Mouse (Mus musculus): ENCODE measurements around the gene Rbm34. TPM values are rescaled to one million over a fixed set of nuclear protein-coding genes. Genes with fewer than 3 reads are reported as not detected.
A peak's percentile ranks its signal among the peaks of the same experiment; 100 is the strongest.
"Not testable (repeated sequence)": the region's sequence is repeated elsewhere in the genome, so short reads cannot be mapped to it uniquely, and the experiment has no call there.

Rbm34 gene
- polyA plus RNA-seq, 1 experiment from 2014 or later = 32.0 TPM

DNA sequence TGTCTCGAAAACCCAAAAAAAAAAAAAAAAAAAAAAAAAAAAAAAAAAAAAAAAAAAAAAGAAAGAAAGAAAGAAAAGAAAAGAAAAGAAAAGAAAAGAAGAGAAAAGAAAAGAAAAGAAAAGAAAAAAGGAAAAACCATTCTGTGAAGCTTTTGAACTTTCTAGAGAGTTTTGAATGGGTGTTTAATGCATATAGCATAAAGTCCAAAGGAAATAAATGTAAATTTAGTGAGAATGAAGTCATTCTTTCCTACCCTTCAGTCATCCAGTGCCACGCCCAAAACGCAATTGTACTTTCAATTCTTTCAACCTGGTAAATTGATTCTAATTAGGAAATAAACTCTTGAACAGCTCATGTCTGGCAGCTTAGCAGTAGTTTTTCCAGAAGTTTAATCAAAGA lies 7.7 kb upstream of the Rbm34 start:
- H3K9me3 ChIP-seq (ENCODE audit: control insufficient read depth, low read length); H3K36me3 ChIP-seq (ENCODE audit: control insufficient read depth, insufficient read depth, low read length); H3K9ac ChIP-seq (ENCODE audit: low read length); H3K27me3 ChIP-seq (ENCODE audit: control insufficient read depth, insufficient read depth, low read length); H3K27ac ChIP-seq (ENCODE audit: low read depth, low read length); H3K4me1 ChIP-seq (ENCODE audit: control insufficient read depth, insufficient read depth, low read length); H3K4me2 ChIP-seq; DNase-seq (ENCODE audit: low spot score, missing footprints); ATAC-seq (ENCODE audit: low FRiP score); H3K4me3 ChIP-seq (ENCODE audit: low read depth, low read length): not testable (repeated sequence)
- 57% methylated on average over 2 of the region's 3 CpGs for WGBS

DNA sequence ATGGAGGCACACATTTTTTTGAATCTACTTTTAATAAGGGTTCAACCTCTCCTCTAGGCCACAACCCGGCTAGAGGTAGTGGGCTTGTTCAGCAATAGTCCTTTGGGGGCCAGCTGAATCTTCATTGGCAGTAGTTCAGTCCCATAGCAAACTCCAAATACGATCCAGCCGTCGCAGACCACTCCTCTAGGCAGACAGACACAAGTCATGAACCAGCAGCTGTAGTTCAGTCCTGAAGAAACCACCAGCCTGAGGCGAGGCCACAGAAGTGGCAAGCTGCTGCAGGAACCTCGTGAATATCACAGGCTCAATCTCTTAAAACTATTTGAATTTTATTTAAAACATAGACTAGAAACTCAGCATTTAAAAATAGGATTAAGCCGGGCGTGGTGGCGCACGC lies 7.2 kb upstream of the Rbm34 start:
- Histone ChIP-seq H3K36me3 (ENCODE audit: control insufficient read depth, insufficient read depth, low read length) (no peaks in the 10 kb centered on the region), H3K9ac (ENCODE audit: low read length) (no peak overlapping the region), H3K27me3 (ENCODE audit: control insufficient read depth, insufficient read depth, low read length) (0 out of 2 replicates have a peak, but pooled peaks cover 2% of the 10 kb centered on the region), H3K4me3 (ENCODE audit: low read depth, low read length) (no peak overlapping the region), H3K4me1 (ENCODE audit: control insufficient read depth, insufficient read depth, low read length) (no peaks in the 10 kb centered on the region), H3K27ac (ENCODE audit: low read depth, low read length) (no peak overlapping the region), H3K4me2 (no peak overlapping the region), H3K9me3 (ENCODE audit: control insufficient read depth, low read length) (no peaks in the 10 kb centered on the region)
- DNase-seq (ENCODE audit: low spot score, missing footprints) (peak; percentile 75), ATAC-seq (ENCODE audit: low FRiP score) (no peak)
- 82% methylated on average over 10 of the region's 10 CpGs for WGBS

DNA sequence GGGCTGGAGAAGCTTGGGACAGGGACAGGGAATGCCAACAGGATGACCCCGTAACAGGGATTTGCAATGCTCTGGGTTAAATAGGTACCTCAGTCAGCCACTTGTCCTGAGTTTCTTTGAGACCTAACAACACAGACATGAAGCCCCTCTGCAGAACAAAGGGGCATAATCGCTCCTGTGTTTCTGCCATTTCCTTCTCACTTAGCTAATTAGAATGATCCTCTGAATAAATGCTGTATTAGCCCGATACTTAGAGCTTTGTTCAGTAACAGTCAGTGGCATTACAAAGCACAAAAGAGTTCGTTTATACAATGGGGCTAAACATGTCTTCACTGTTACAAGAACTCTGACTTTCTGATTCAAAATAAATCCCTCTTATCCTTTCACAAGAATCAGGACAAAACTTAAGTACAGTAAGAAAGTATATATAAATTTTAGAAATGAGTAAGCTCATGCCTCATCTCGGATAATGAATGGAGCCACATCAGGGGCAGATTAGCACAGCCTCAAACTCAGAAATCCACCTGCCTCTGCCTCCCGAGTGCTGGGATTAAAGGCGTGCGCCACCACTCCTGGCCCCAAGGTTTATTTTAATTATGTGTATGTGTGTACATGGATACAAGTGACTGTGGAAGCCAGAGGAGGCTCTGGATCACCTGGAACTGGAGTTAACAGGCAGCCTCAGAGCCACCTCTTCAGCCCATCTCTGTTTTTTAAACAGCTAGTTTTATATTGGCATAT lies 5.9 kb upstream of the Rbm34 start:
- WGBS = 67% methylated on average over 8 of the region's 8 CpGs
- H3K27ac ChIP-seq (ENCODE audit: low read depth, low read length) = no peak overlapping the region
- no peak overlapping the region for H3K4me3 ChIP-seq (ENCODE audit: low read depth, low read length)
- ATAC-seq (ENCODE audit: low FRiP score) (no peak), DNase-seq (ENCODE audit: low spot score, missing footprints) (peak; percentile 54)
- H3K36me3 ChIP-seq (ENCODE audit: control insufficient read depth, insufficient read depth, low read length) = no peaks in the 10 kb centered on the region
- H3K9ac ChIP-seq (ENCODE audit: low read length) = no peak overlapping the region
- H3K4me2 ChIP-seq = no peak overlapping the region
- H3K4me1 ChIP-seq (ENCODE audit: control insufficient read depth, insufficient read depth, low read length) = no peaks in the 10 kb centered on the region
- H3K27me3 ChIP-seq (ENCODE audit: control insufficient read depth, insufficient read depth, low read length) = 0 out of 2 replicates have a peak, but pooled peaks cover 2% of the 10 kb centered on the region
- H3K9me3 ChIP-seq (ENCODE audit: control insufficient read depth, low read length) = no peaks in the 10 kb centered on the region

DNA sequence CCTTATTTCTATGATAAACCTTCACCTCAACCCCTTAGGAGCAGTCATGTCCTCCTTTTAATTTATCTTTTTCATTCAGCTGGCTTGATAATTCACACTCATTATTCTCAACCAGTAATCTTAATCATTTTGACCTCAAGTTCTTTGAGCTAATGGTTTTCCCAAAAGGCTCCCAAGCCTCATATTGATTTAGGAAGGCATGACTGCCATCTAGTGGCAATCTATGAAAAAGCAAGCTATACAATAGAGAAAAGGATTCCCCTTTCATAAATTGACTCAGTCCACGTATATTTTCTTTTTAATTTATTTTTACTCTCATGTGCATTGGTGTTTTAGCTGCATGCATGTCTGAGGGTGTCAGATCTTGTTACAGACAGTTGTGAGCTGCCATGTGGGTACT lies 4.8 kb upstream of the Rbm34 start:
- H3K36me3 ChIP-seq (ENCODE audit: control insufficient read depth, insufficient read depth, low read length) = no peaks in the 10 kb centered on the region
- DNase-seq (ENCODE audit: low spot score, missing footprints) (peak; percentile 92), ATAC-seq (ENCODE audit: low FRiP score) (no peak)
- H3K9ac ChIP-seq (ENCODE audit: low read length) = no peak overlapping the region
- H3K27me3 ChIP-seq (ENCODE audit: control insufficient read depth, insufficient read depth, low read length) = 0 out of 2 replicates have a peak, but pooled peaks cover 2% of the 10 kb centered on the region
- H3K27ac ChIP-seq (ENCODE audit: low read depth, low read length) = no peak overlapping the region
- H3K4me1 ChIP-seq (ENCODE audit: control insufficient read depth, insufficient read depth, low read length) = peaks cover 3% of the 10 kb centered on the region; the same call in 1 of the 2 replicates
- no peaks in the 10 kb centered on the region for H3K9me3 ChIP-seq (ENCODE audit: control insufficient read depth, low read length)
- 33% methylated on average over 1 of the region's 1 CpGs for WGBS
- no peak overlapping the region for H3K4me3 ChIP-seq (ENCODE audit: low read depth, low read length)
- no peak overlapping the region for H3K4me2 ChIP-seq

DNA sequence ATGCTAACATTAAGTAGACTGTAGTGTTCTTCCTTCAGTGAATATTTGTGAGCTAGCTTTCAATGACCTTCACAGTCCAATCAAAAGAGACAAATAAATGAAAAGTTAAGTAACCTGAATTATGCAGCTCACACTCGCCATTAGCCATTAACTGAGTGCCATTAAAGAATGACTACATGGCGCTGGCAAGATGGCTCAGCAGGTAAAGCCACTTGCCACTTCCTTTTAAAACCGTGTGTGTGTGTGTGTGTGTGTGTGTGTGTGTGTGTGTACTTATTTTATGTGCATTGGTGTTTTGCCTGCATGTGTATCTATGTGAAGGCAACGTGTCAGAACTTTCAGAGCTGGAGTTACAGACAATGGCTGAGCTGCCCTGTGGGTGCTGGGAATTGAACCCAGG lies 3.6 kb upstream of the Rbm34 start:
- no peak overlapping the region for H3K4me2 ChIP-seq
- ATAC-seq (ENCODE audit: low FRiP score) (no peak), DNase-seq (ENCODE audit: low spot score, missing footprints) (no peak)
- H3K27me3 ChIP-seq (ENCODE audit: control insufficient read depth, insufficient read depth, low read length) = no peaks in the 10 kb centered on the region
- no peak overlapping the region for H3K27ac ChIP-seq (ENCODE audit: low read depth, low read length)
- 85% methylated on average over 4 of the region's 4 CpGs for WGBS
- H3K4me3 ChIP-seq (ENCODE audit: low read depth, low read length) = no peak overlapping the region
- peaks cover 7% of the 10 kb centered on the region for H3K4me1 ChIP-seq (ENCODE audit: control insufficient read depth, insufficient read depth, low read length)
- no peak overlapping the region for H3K9ac ChIP-seq (ENCODE audit: low read length)
- no peaks in the 10 kb centered on the region for H3K9me3 ChIP-seq (ENCODE audit: control insufficient read depth, low read length)
- no peaks in the 10 kb centered on the region for H3K36me3 ChIP-seq (ENCODE audit: control insufficient read depth, insufficient read depth, low read length)

DNA sequence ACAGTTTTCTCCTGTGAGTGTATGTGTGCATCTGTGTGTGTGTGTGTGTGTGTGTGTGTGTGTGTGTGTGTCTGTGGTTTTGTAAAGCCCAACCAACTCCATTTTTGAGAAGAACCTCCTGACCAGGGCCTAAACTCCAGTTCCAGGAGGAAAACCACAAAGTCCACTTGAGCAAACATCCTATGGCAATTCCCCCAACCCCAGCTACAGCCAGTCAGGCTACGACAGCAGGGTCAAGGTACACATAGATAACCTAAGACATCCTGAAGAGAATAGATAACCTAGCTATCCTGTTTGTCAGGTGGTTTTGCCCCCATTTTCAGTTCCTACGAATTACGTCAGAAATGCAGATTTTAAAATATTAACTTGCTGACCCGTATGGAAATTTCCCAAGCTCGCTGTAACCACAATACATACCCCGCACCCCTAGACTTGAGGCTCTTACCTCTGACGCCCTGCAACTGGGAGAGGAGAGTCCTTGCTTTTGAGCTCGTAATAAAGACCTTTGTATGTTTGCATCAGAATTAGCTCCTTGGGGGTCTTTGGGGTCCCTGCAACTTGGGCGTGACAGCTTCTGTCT lies 2.9 kb upstream of the Rbm34 start:
- no peak for ATAC-seq (ENCODE audit: low FRiP score)
- WGBS = 78% methylated on average over 9 of the region's 9 CpGs
- H3K27ac ChIP-seq (ENCODE audit: low read depth, low read length) = no peak overlapping the region

DNA sequence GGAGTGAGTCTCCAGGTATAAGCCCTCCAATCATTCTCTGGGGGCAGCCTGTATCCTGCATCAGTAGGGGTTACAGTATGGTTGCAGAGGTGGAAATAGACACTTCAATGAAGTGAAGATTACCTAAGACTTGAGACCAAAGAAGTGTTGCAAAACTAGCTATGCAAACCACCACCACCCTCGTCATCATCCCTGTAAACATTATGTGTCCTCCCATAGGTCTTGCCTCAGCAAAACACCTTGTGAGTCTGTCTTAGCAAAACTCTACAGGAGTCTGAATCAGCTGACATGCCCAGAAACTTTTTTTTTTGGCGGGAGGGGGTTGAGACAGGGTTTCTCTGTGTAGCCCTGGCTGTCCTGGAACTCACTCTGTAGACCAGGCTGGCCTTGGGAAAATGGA lies 1.8 kb upstream of the Rbm34 start:
- peaks cover 5% of the 10 kb centered on the region; the same call in 1 of the 2 replicates for H3K36me3 ChIP-seq (ENCODE audit: control insufficient read depth, insufficient read depth, low read length)
- no peaks in the 10 kb centered on the region for H3K27me3 ChIP-seq (ENCODE audit: control insufficient read depth, insufficient read depth, low read length)
- no peak overlapping the region for H3K9ac ChIP-seq (ENCODE audit: low read length)
- H3K4me1 ChIP-seq (ENCODE audit: control insufficient read depth, insufficient read depth, low read length) = peaks cover 7% of the 10 kb centered on the region
- no peaks in the 10 kb centered on the region for H3K9me3 ChIP-seq (ENCODE audit: control insufficient read depth, low read length)
- no peak overlapping the region for H3K27ac ChIP-seq (ENCODE audit: low read depth, low read length)
- no peak for ATAC-seq (ENCODE audit: low FRiP score)
- H3K4me3 ChIP-seq (ENCODE audit: low read depth, low read length) = no peak overlapping the region
- no peak for DNase-seq (ENCODE audit: low spot score, missing footprints)
- WGBS = 74% methylated on average over 2 of the region's 2 CpGs
- no peak overlapping the region for H3K4me2 ChIP-seq

More for the DNA sequence above, 2.9 kb upstream of the Rbm34 start:
- H3K27me3 ChIP-seq (ENCODE audit: control insufficient read depth, insufficient read depth, low read length) = no peaks in the 10 kb centered on the region
- H3K9ac ChIP-seq (ENCODE audit: low read length) = no peak overlapping the region
- peaks cover 7% of the 10 kb centered on the region for H3K4me1 ChIP-seq (ENCODE audit: control insufficient read depth, insufficient read depth, low read length)
- no peak overlapping the region for H3K4me2 ChIP-seq
- peaks cover 1% of the 10 kb centered on the region; the same call in 1 of the 2 replicates for H3K36me3 ChIP-seq (ENCODE audit: control insufficient read depth, insufficient read depth, low read length)
- DNase-seq (ENCODE audit: low spot score, missing footprints) = no peak
- no peaks in the 10 kb centered on the region for H3K9me3 ChIP-seq (ENCODE audit: control insufficient read depth, low read length)
- H3K4me3 ChIP-seq (ENCODE audit: low read depth, low read length) = no peak overlapping the region

DNA sequence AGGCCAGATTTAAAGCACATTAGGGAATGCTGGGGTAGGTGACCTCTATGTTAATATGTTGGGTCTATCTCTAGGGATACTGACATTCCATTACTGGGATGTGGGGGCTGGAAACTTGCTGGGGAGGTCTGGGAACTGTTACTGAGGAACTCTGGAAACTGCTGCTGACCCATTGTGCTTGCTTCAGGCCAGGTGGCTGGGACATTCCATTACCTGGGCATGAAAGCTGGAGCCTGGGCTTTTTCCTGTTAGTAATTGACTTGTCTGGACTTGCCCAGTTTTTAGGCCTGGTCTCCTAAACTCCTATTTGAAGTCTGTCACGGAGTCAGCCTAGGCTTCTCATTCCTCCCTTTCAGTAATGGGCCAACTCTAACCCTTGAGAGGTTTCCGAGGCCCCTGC lies 1.2 kb upstream of the Rbm34 start:
- Histone ChIP-seq H3K4me2 (no peak overlapping the region), H3K27ac (ENCODE audit: low read depth, low read length) (no peak overlapping the region), H3K9ac (ENCODE audit: low read length) (no peak overlapping the region), H3K4me3 (ENCODE audit: low read depth, low read length) (no peak overlapping the region), H3K27me3 (ENCODE audit: control insufficient read depth, insufficient read depth, low read length) (no peaks in the 10 kb centered on the region), H3K36me3 (ENCODE audit: control insufficient read depth, insufficient read depth, low read length) (peaks cover 5% of the 10 kb centered on the region; the same call in 1 of the 2 replicates), H3K4me1 (ENCODE audit: control insufficient read depth, insufficient read depth, low read length) (peaks cover 7% of the 10 kb centered on the region), H3K9me3 (ENCODE audit: control insufficient read depth, low read length) (no peaks in the 10 kb centered on the region)
- 84% methylated on average over 2 of the region's 2 CpGs for WGBS
- ATAC-seq (ENCODE audit: low FRiP score) (no peak), DNase-seq (ENCODE audit: low spot score, missing footprints) (no peak)

DNA sequence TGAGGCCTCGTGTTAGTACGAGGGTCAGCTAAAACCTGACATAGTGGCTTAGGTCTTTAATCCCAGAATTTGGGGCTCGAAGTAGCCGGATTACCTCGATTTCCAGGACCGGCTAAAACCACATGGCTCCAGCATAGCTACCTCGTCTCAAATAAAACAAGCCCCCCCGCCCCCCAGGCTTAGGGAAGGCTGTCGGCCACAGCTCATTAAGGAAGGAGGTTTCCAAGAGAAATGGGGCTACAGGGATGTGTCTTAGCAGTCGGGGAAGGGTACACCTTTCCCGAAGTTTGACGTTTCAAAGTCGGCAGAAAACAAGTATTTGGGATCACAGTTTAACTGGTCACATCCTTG lies 418 bp upstream of the Rbm34 start:
- peak; percentile 71; the same call in 1 of the 2 replicates for ATAC-seq (ENCODE audit: low FRiP score)

More for the DNA sequence above, 418 bp upstream of the Rbm34 start:
- no peak for DNase-seq (ENCODE audit: low spot score, missing footprints)
- WGBS = 14% methylated on average over 13 of the region's 13 CpGs
- Histone ChIP-seq H3K9ac (ENCODE audit: low read length) (peak overlapping the region; percentile 87), H3K36me3 (ENCODE audit: control insufficient read depth, insufficient read depth, low read length) (peaks cover 5% of the 10 kb centered on the region; the same call in 1 of the 2 replicates), H3K27me3 (ENCODE audit: control insufficient read depth, insufficient read depth, low read length) (no peaks in the 10 kb centered on the region), H3K4me2 (peak overlapping the region; percentile 79), H3K4me3 (ENCODE audit: low read depth, low read length) (peak overlapping the region; percentile 95), H3K9me3 (ENCODE audit: control insufficient read depth, low read length) (no peaks in the 10 kb centered on the region), H3K4me1 (ENCODE audit: control insufficient read depth, insufficient read depth, low read length) (peaks cover 7% of the 10 kb centered on the region), H3K27ac (ENCODE audit: low read depth, low read length) (peak overlapping the region; percentile 50; the same call in 1 of the 2 replicates)

Data from midbrain, embryonic 11.5 days (tissue).